Mouse (Mus musculus) lung, postnatal 14 days (tissue): ENCODE measurements at regions not wholly inside any gene's neighbourhood (a gene's known extent, or its start where the extent isn't known, plus 50 kb on each side); places are given as distances from the start of the nearest gene placed in this dataset.
"Not testable (repeated sequence)": the region's sequence is repeated elsewhere in the genome, so short reads cannot be mapped to it uniquely, and the experiment has no call there.

Experiments
- DNase-seq: peaks from one replicate; pipeline ENCODE4 v3.0.0; 2021

- DNase-seq, result peak; percentile 61
Measured at GRCm38 (mm10) chr5:68252671-68253070, 221.0 kb downstream of the Grxcr1 start.

GRCm38 (mm10) chr5:68253476-68253875, 221.8 kb downstream of the Grxcr1 start:
- no peak for DNase-seq

GRCm38 (mm10) chr5:68254111-68254510, 222.5 kb downstream of the Grxcr1 start:
- no peak for DNase-seq

GRCm38 (mm10) chr5:68264206-68264605, 232.6 kb downstream of the Grxcr1 start:
- DNase-seq, result no peak

- no peak for DNase-seq
Measured at GRCm38 (mm10) chr5:68274271-68274670, 242.6 kb downstream of the Grxcr1 start.

- DNase-seq, result no peak
Measured at GRCm38 (mm10) chr5:68275558-68276263, 244.1 kb downstream of the Grxcr1 start.

- not testable (repeated sequence) for DNase-seq
Measured at GRCm38 (mm10) chr5:68295774-68296173, 264.1 kb downstream of the Grxcr1 start.

- no peak for DNase-seq
Measured at GRCm38 (mm10) chr5:68313187-68313586, 281.6 kb downstream of the Grxcr1 start.

GRCm38 (mm10) chr5:68318979-68319378, 287.3 kb downstream of the Grxcr1 start:
- DNase-seq, result no peak

GRCm38 (mm10) chr5:68326998-68327593, 295.5 kb downstream of the Grxcr1 start:
- no peak for DNase-seq

- no peak for DNase-seq
Measured at GRCm38 (mm10) chr5:68329311-68329710, 297.7 kb downstream of the Grxcr1 start.

GRCm38 (mm10) chr5:68329828-68330227, 298.2 kb downstream of the Grxcr1 start:
- DNase-seq, result no peak

- no peak for DNase-seq
Measured at GRCm38 (mm10) chr5:68350921-68351320, 319.3 kb downstream of the Grxcr1 start.

GRCm38 (mm10) chr5:68351793-68352192, 320.2 kb downstream of the Grxcr1 start:
- DNase-seq, result no peak

- no peak for DNase-seq
Measured at GRCm38 (mm10) chr5:68353211-68353610, 321.6 kb downstream of the Grxcr1 start.

- DNase-seq, result not testable (repeated sequence)
Measured at GRCm38 (mm10) chr5:68353816-68354215, 322.2 kb downstream of the Grxcr1 start.

GRCm38 (mm10) chr5:68361581-68362211, 330.1 kb downstream of the Grxcr1 start:
- DNase-seq, result no peak

GRCm38 (mm10) chr5:68373082-68373481, 341.4 kb downstream of the Grxcr1 start:
- no peak for DNase-seq
